Mouse (Mus musculus): ENCODE data around the gene Rnf220. TPM values are rescaled to one million over a fixed set of nuclear protein-coding genes. Genes with fewer than 3 reads are reported as not detected.

Rnf220 gene
- total RNA-seq, 1 experiment from 2014 or later: 90.9 TPM

GRCm38 (mm10) chr4:117370354-117370753, 126.5 kb downstream of the Rnf220 start:
- ATAC-seq (replicated peaks in 1 of 2; ENCODE audit: insufficient read depth in 1 of 2, low FRiP score in 2 of 2, low TSS enrichment in 1 of 2, low read depth in 1 of 2, poor library complexity in 2 of 2, severe bottlenecking in 2 of 2): no peak

GRCm38 (mm10) chr4:117369571-117369970, 127.3 kb downstream of the Rnf220 start:
- no peak for ATAC-seq (replicated peaks in 1 of 2; ENCODE audit: insufficient read depth in 1 of 2, low FRiP score in 2 of 2, low TSS enrichment in 1 of 2, low read depth in 1 of 2, poor library complexity in 2 of 2, severe bottlenecking in 2 of 2)

GRCm38 (mm10) chr4:117367365-117367764, 129.5 kb downstream of the Rnf220 start:
- no peak for ATAC-seq (replicated peaks in 1 of 2; ENCODE audit: insufficient read depth in 1 of 2, low FRiP score in 2 of 2, low TSS enrichment in 1 of 2, low read depth in 1 of 2, poor library complexity in 2 of 2, severe bottlenecking in 2 of 2)

GRCm38 (mm10) chr4:117362085-117362484, 134.8 kb downstream of the Rnf220 start:
- no peak for ATAC-seq (replicated peaks in 1 of 2; ENCODE audit: insufficient read depth in 1 of 2, low FRiP score in 2 of 2, low TSS enrichment in 1 of 2, low read depth in 1 of 2, poor library complexity in 2 of 2, severe bottlenecking in 2 of 2)

GRCm38 (mm10) chr4:117361558-117361873, 135.3 kb downstream of the Rnf220 start:
- ATAC-seq (replicated peaks in 1 of 2; ENCODE audit: insufficient read depth in 1 of 2, low FRiP score in 2 of 2, low TSS enrichment in 1 of 2, low read depth in 1 of 2, poor library complexity in 2 of 2, severe bottlenecking in 2 of 2): no peak

GRCm38 (mm10) chr4:117360713-117361557, 135.9 kb downstream of the Rnf220 start:
- ATAC-seq (replicated peaks in 1 of 2; ENCODE audit: insufficient read depth in 1 of 2, low FRiP score in 2 of 2, low TSS enrichment in 1 of 2, low read depth in 1 of 2, poor library complexity in 2 of 2, severe bottlenecking in 2 of 2): no peak

- 0 out of 4 replicates have a peak, but pooled peaks have one; percentile 7 to 11 for ATAC-seq (replicated peaks in 1 of 2; ENCODE audit: insufficient read depth in 1 of 2, low FRiP score in 2 of 2, low TSS enrichment in 1 of 2, low read depth in 1 of 2, poor library complexity in 2 of 2, severe bottlenecking in 2 of 2)
Observed at GRCm38 (mm10) chr4:117359803-117360382, 137.0 kb downstream of the Rnf220 start.

GRCm38 (mm10) chr4:117357917-117358316, 138.9 kb downstream of the Rnf220 start:
- ATAC-seq (replicated peaks in 1 of 2; ENCODE audit: insufficient read depth in 1 of 2, low FRiP score in 2 of 2, low TSS enrichment in 1 of 2, low read depth in 1 of 2, poor library complexity in 2 of 2, severe bottlenecking in 2 of 2): no peak

GRCm38 (mm10) chr4:117357104-117357503, 139.7 kb downstream of the Rnf220 start:
- no peak for ATAC-seq (replicated peaks in 1 of 2; ENCODE audit: insufficient read depth in 1 of 2, low FRiP score in 2 of 2, low TSS enrichment in 1 of 2, low read depth in 1 of 2, poor library complexity in 2 of 2, severe bottlenecking in 2 of 2)

GRCm38 (mm10) chr4:117356223-117356622, 140.6 kb downstream of the Rnf220 start:
- ATAC-seq (replicated peaks in 1 of 2; ENCODE audit: insufficient read depth in 1 of 2, low FRiP score in 2 of 2, low TSS enrichment in 1 of 2, low read depth in 1 of 2, poor library complexity in 2 of 2, severe bottlenecking in 2 of 2): peak in 1 of 2 experiments; percentile 39; a peak in 3 of 4 replicates

GRCm38 (mm10) chr4:117354651-117355050, 142.2 kb downstream of the Rnf220 start:
- no peak for ATAC-seq (replicated peaks in 1 of 2; ENCODE audit: insufficient read depth in 1 of 2, low FRiP score in 2 of 2, low TSS enrichment in 1 of 2, low read depth in 1 of 2, poor library complexity in 2 of 2, severe bottlenecking in 2 of 2)

- ATAC-seq (replicated peaks in 1 of 2; ENCODE audit: insufficient read depth in 1 of 2, low FRiP score in 2 of 2, low TSS enrichment in 1 of 2, low read depth in 1 of 2, poor library complexity in 2 of 2, severe bottlenecking in 2 of 2): no peak
Observed at GRCm38 (mm10) chr4:117352957-117353356, 143.9 kb downstream of the Rnf220 start.

GRCm38 (mm10) chr4:117352071-117352470, 144.8 kb downstream of the Rnf220 start:
- ATAC-seq (replicated peaks in 1 of 2; ENCODE audit: insufficient read depth in 1 of 2, low FRiP score in 2 of 2, low TSS enrichment in 1 of 2, low read depth in 1 of 2, poor library complexity in 2 of 2, severe bottlenecking in 2 of 2): no peak

- no peak for ATAC-seq (replicated peaks in 1 of 2; ENCODE audit: insufficient read depth in 1 of 2, low FRiP score in 2 of 2, low TSS enrichment in 1 of 2, low read depth in 1 of 2, poor library complexity in 2 of 2, severe bottlenecking in 2 of 2)
Observed at GRCm38 (mm10) chr4:117350139-117350693, 146.6 kb downstream of the Rnf220 start.

- ATAC-seq (replicated peaks in 1 of 2; ENCODE audit: insufficient read depth in 1 of 2, low FRiP score in 2 of 2, low TSS enrichment in 1 of 2, low read depth in 1 of 2, poor library complexity in 2 of 2, severe bottlenecking in 2 of 2): no peak
Observed at GRCm38 (mm10) chr4:117349327-117349726, 147.5 kb downstream of the Rnf220 start.

GRCm38 (mm10) chr4:117346025-117346424, 150.8 kb downstream of the Rnf220 start:
- peak; percentile 50 to 71; a peak in 2 of 4 replicates for ATAC-seq (replicated peaks in 1 of 2; ENCODE audit: insufficient read depth in 1 of 2, low FRiP score in 2 of 2, low TSS enrichment in 1 of 2, low read depth in 1 of 2, poor library complexity in 2 of 2, severe bottlenecking in 2 of 2)

GRCm38 (mm10) chr4:117343385-117343784, 153.5 kb downstream of the Rnf220 start:
- no peak for ATAC-seq (replicated peaks in 1 of 2; ENCODE audit: insufficient read depth in 1 of 2, low FRiP score in 2 of 2, low TSS enrichment in 1 of 2, low read depth in 1 of 2, poor library complexity in 2 of 2, severe bottlenecking in 2 of 2)

- ATAC-seq (replicated peaks in 1 of 2; ENCODE audit: insufficient read depth in 1 of 2, low FRiP score in 2 of 2, low TSS enrichment in 1 of 2, low read depth in 1 of 2, poor library complexity in 2 of 2, severe bottlenecking in 2 of 2): no peak
Observed at GRCm38 (mm10) chr4:117342751-117343150, 154.1 kb downstream of the Rnf220 start.

Measured in hematopoietic stem cell, adult 5-6 weeks (primary cell).